Mouse (Mus musculus) brown adipose tissue, adult 24 weeks (tissue): ENCODE results near the gene Ngrn. TPM values are rescaled to one million over a fixed set of nuclear protein-coding genes. Genes with fewer than 3 reads are reported as not detected.
A peak's percentile ranks its signal among the peaks of the same experiment; 100 is the strongest.

Experiments
- H3K27ac ChIP-seq: fragments of 200-500 bp; replicated peaks from 2 replicates; pipeline ENCODE4 v1.5.1; 2012; ENCODE audit warnings: low read depth, mild to moderate bottlenecking, low read length
- H3K4me1 ChIP-seq: fragments of 200-500 bp; 2 replicates; pipeline ENCODE4 v1.6.1; 2012; ENCODE audit warnings: low read length, mixed read lengths; ENCODE audit not compliant: control insufficient read depth, insufficient read depth, insufficient read length
- H3K4me3 ChIP-seq: fragments of 200-500 bp; 2 replicates; pipeline ENCODE4 v1.5.1; 2012; ENCODE audit warnings: low read depth, mild to moderate bottlenecking, low read length, moderate library complexity; ENCODE audit not compliant: insufficient read depth
- polyA plus RNA-seq: library from polyadenylated mRNA; stranded (reverse); fragments of >200 nt; gene quantifications from 2 replicates; pipeline ENCODE4 v1.2.4, GENCODE M21; 2012; ENCODE audit not compliant: missing spikeins, insufficient read depth, insufficient read length

The Ngrn gene
- polyA plus RNA-seq, result 26.1 and 27.5 TPM in 2 replicates

- Histone ChIP-seq H3K4me1 (0 out of 2 replicates have a peak, but pooled peaks cover 7% of the 10 kb centered on the region), H3K4me3 (peak within 1 kb of the TSS; percentile 69), H3K27ac (peak within 1 kb of the TSS; percentile 61)
Observed at GRCm38 (mm10) chr7:80260625-80261371, at the start of gene Ngrn. Gene Ngrn (plus strand): TSS chr7:80261215.

GRCm38 (mm10) chr7:80213604-80214003, 47.4 kb upstream of the Ngrn start:
- Histone ChIP-seq H3K4me3 (no peak overlapping the region), H3K27ac (no peak overlapping the region), H3K4me1 (peaks cover 8% of the 10 kb centered on the region)

GRCm38 (mm10) chr7:80214459-80214858, 46.6 kb upstream of the Ngrn start:
- Histone ChIP-seq H3K4me1 (no peaks in the 10 kb centered on the region; the same call in 1 of the 2 replicates), H3K4me3 (no peak overlapping the region), H3K27ac (no peak overlapping the region)

GRCm38 (mm10) chr7:80215398-80215797, 45.6 kb upstream of the Ngrn start:
- Histone ChIP-seq H3K4me3 (no peak overlapping the region), H3K4me1 (no peaks in the 10 kb centered on the region; the same call in 1 of the 2 replicates)

GRCm38 (mm10) chr7:80216566-80216965, 44.4 kb upstream of the Ngrn start:
- no peak overlapping the region for H3K27ac ChIP-seq
- no peak overlapping the region for H3K4me3 ChIP-seq
- H3K4me1 ChIP-seq, result no peaks in the 10 kb centered on the region; the same call in 1 of the 2 replicates

More at GRCm38 (mm10) chr7:80215398-80215797, 45.6 kb upstream of the Ngrn start:
- H3K27ac ChIP-seq, result no peak overlapping the region

- no peak overlapping the region for H3K4me3 ChIP-seq
- H3K4me1 ChIP-seq, result no peaks in the 10 kb centered on the region; the same call in 1 of the 2 replicates
- no peak overlapping the region for H3K27ac ChIP-seq
Observed at GRCm38 (mm10) chr7:80218666-80219065, 42.3 kb upstream of the Ngrn start.

GRCm38 (mm10) chr7:80220237-80220797, 40.7 kb upstream of the Ngrn start:
- Histone ChIP-seq H3K4me3 (no peak overlapping the region), H3K4me1 (no peaks in the 10 kb centered on the region; the same call in 1 of the 2 replicates), H3K27ac (no peak overlapping the region)

- no peak overlapping the region for H3K27ac ChIP-seq
- no peak overlapping the region for H3K4me3 ChIP-seq
Observed at GRCm38 (mm10) chr7:80221179-80221750, 39.8 kb upstream of the Ngrn start.

GRCm38 (mm10) chr7:80227065-80227464, 34.0 kb upstream of the Ngrn start:
- no peak overlapping the region for H3K27ac ChIP-seq
- H3K4me1 ChIP-seq, result no peaks in the 10 kb centered on the region
- H3K4me3 ChIP-seq, result no peak overlapping the region

More at GRCm38 (mm10) chr7:80221179-80221750, 39.8 kb upstream of the Ngrn start:
- no peaks in the 10 kb centered on the region; the same call in 1 of the 2 replicates for H3K4me1 ChIP-seq

GRCm38 (mm10) chr7:80230196-80230595, 30.8 kb upstream of the Ngrn start:
- Histone ChIP-seq H3K4me3 (no peak overlapping the region), H3K27ac (no peak overlapping the region), H3K4me1 (0 out of 2 replicates have a peak, but pooled peaks cover 2% of the 10 kb centered on the region)

- peak overlapping the region; percentile 22; the same call in 1 of the 2 replicates for H3K27ac ChIP-seq
- 0 out of 2 replicates have a peak, but pooled peaks cover 2% of the 10 kb centered on the region for H3K4me1 ChIP-seq
- peak overlapping the region; percentile 77 for H3K4me3 ChIP-seq
Observed at GRCm38 (mm10) chr7:80231971-80232488, 29.0 kb upstream of the Ngrn start.

- Histone ChIP-seq H3K4me3 (peak within 1 kb of the TSS; percentile 81), H3K27ac (peak within 1 kb of the TSS; percentile 22; the same call in 1 of the 2 replicates), H3K4me1 (0 out of 2 replicates have a peak, but pooled peaks cover 2% of the 10 kb centered on the region)
Observed at GRCm38 (mm10) chr7:80232489-80233029, 28.5 kb upstream of the Ngrn start, which contains the start of the genes Cib1 and Gdpgp1. Gene Cib1 (minus strand): TSS chr7:80232813. Gene Gdpgp1 (plus strand): TSS chr7:80232865.

- Histone ChIP-seq H3K4me3 (no peak overlapping the region), H3K4me1 (0 out of 2 replicates have a peak, but pooled peaks cover 2% of the 10 kb centered on the region), H3K27ac (no peak overlapping the region)
Observed at GRCm38 (mm10) chr7:80233799-80234198, 27.2 kb upstream of the Ngrn start.

GRCm38 (mm10) chr7:80238542-80238941, 22.5 kb upstream of the Ngrn start:
- Histone ChIP-seq H3K4me1 (0 out of 2 replicates have a peak, but pooled peaks cover 2% of the 10 kb centered on the region), H3K4me3 (no peak overlapping the region), H3K27ac (no peak overlapping the region)
